In the genomic region with DNA sequence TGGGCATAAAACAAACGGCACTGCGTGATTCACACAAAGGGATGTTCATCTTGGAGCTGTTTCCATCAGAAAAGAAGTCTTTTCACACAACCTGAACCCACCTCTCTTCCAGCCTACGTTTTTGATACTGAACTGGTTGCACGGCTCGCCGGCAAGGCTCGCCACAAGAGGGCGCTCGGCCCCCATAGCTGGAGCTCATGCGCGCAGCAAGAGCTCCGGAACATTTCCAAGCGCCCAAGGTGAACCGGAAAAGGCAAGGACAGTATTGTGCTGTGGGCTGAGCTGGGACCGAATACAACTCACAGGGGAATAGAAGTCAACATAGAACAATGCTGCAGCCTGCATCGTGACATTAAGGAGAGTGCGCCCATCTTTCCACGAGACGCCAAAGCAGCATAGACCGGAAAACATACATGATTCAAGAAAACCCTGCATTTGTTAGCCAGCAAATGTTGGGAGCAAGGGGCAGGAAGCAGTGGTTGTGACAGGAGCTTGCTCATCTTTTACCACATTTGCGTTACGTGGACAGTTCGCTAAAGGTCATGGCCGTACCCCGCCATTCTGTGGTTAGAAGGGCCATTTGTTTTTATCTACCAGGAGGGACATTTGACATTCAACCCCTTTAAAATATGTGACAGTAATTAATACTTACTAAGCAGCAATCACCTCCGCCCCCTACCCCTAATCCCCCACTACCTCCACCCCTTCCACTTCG, we compare ENCODE assay signal across 8 mouse cellular contexts. TPM values are rescaled to one million over a fixed set of nuclear protein-coding genes. Genes with fewer than 3 reads are reported as not detected.
DNase-seq lines count a peak whose midpoint lies in the region; ATAC-seq and TF ChIP-seq lines count a peak whose summit lies in the region.

No protein-coding gene starts in this region.

- no peak overlapping the region for H3K9ac ChIP-seq in heart, embryonic 12.5 days
- H3K9ac ChIP-seq in kidney, embryonic 16.5 days (replicated peaks; ENCODE audit: low read length) = peak overlapping the region; percentile 51
- H3K9ac ChIP-seq in stomach, embryonic 15.5 days = 0 out of 2 replicates have a peak overlapping the region, but pooled peaks have one; percentile 29

- no peak for TF ChIP-seq POLR2A in brain, embryonic 14.5 days (IDR thresholded peaks at IDR 0.05; ENCODE audit: borderline replicate concordance, extremely low read depth, insufficient read depth, insufficient read length, poor library complexity, severe bottlenecking)

- H3K4me3 ChIP-seq in heart, embryonic 12.5 days = peak overlapping the region; percentile 30
- H3K4me3 ChIP-seq in kidney, embryonic 16.5 days (ENCODE audit: low read length) = peak overlapping the region; percentile 38
- peak overlapping the region; percentile 22 for H3K4me3 ChIP-seq in stomach, embryonic 15.5 days (replicated peaks)

- 0 out of 2 replicates have a peak, but pooled peaks cover 4% of the 10 kb centered on the region for H3K4me1 ChIP-seq in heart, embryonic 12.5 days (replicated peaks)
- 0 out of 2 replicates have a peak, but pooled peaks cover 3% of the 10 kb centered on the region for H3K4me1 ChIP-seq in kidney, embryonic 16.5 days (ENCODE audit: insufficient read depth, low read length)
- H3K4me1 ChIP-seq in stomach, embryonic 15.5 days = no peaks in the 10 kb centered on the region

- ATAC-seq in heart, embryonic 12.5 days (ENCODE audit: insufficient number of reproducible peaks, low FRiP score) = 0 out of 2 replicates have a peak, but pooled peaks have one; percentile 67
- ATAC-seq in kidney, embryonic 16.5 days (ENCODE audit: low FRiP score, low TSS enrichment) = peak; percentile 74; the same call in 1 of the 2 replicates
- no peak; the same call in 1 of the 2 replicates for ATAC-seq in stomach, embryonic 15.5 days (ENCODE audit: insufficient read depth, low FRiP score, low read depth)

- no peaks in the 10 kb centered on the region for H3K9me3 ChIP-seq in heart, embryonic 12.5 days (replicated peaks)
- H3K9me3 ChIP-seq in kidney, embryonic 16.5 days (ENCODE audit: low read length) = no peaks in the 10 kb centered on the region
- no peaks in the 10 kb centered on the region for H3K9me3 ChIP-seq in stomach, embryonic 15.5 days

- H3K36me3 ChIP-seq in heart, embryonic 12.5 days = no peaks in the 10 kb centered on the region
- H3K36me3 ChIP-seq in kidney, embryonic 16.5 days (ENCODE audit: insufficient read depth, low read length) = no peaks in the 10 kb centered on the region
- H3K36me3 ChIP-seq in stomach, embryonic 15.5 days = no peaks in the 10 kb centered on the region

- H3K27ac ChIP-seq in heart, embryonic 12.5 days (ENCODE audit: poor library complexity, severe bottlenecking) = no peak overlapping the region
- no peak overlapping the region for H3K27ac ChIP-seq in kidney, embryonic 16.5 days (ENCODE audit: low read length)
- H3K27ac ChIP-seq in stomach, embryonic 15.5 days = no peak overlapping the region

- peak overlapping the region; percentile 63 for H3K4me2 ChIP-seq in heart, embryonic 12.5 days
- H3K4me2 ChIP-seq in kidney, embryonic 16.5 days (replicated peaks; ENCODE audit: low read depth, low read length) = peak overlapping the region; percentile 59
- H3K4me2 ChIP-seq in stomach, embryonic 15.5 days = peak overlapping the region; percentile 56

- DNase-seq in A20 (ENCODE audit: low read depth, low spot score) (peak; percentile 43), liver (peak; percentile 78)
- peak; percentile 93 for DNase-seq in brain, embryonic 14.5 days (ENCODE audit: low read depth)
- peak; percentile 1 for DNase-seq in fat pad, adult 2 months (ENCODE audit: extremely low read depth, low read depth, low spot score)
- DNase-seq in natural killer cell, adult 2 months (ENCODE audit: low spot score in 2 of 2) = peak; percentile 28 to 46

- peaks cover 3% of the 10 kb centered on the region; the same call in 1 of the 2 replicates for H3K27me3 ChIP-seq in heart, embryonic 12.5 days (replicated peaks)
- H3K27me3 ChIP-seq in kidney, embryonic 16.5 days (ENCODE audit: insufficient read depth, low read length) = no peaks in the 10 kb centered on the region; the same call in 1 of the 2 replicates
- H3K27me3 ChIP-seq in stomach, embryonic 15.5 days (replicated peaks) = no peaks in the 10 kb centered on the region

- peak; percentile 99 for TF ChIP-seq CTCF in brain, embryonic 14.5 days (IDR thresholded peaks at IDR 0.05; ENCODE audit: borderline replicate concordance, extremely low read depth, insufficient read depth, insufficient read length)

- WGBS in heart, embryonic 12.5 days = 8% methylated on average over 27 of the region's 27 CpGs
- 3% methylated on average over 27 of the region's 27 CpGs for WGBS in kidney, embryonic 16.5 days
- 5% methylated on average over 27 of the region's 27 CpGs for WGBS in stomach, embryonic 15.5 days

RNA-seq across cellular contexts. Expression of gene Gm45623, which starts 53.3 kb away (rescaled TPM):
- 1.4 and 1.8 TPM in 2 replicates for polyA plus RNA-seq in brain, embryonic 14.5 days (2012; rRNA removed)
- 0.27 and 0.63 TPM in 2 replicates for polyA plus RNA-seq in heart, embryonic 12.5 days (2016; fragmentation: Nextera tagmentation; extraction: Ambion mirVana)
- 0.25 TPM in 1 of 2 replicates, not detected in the other for polyA plus RNA-seq in kidney, embryonic 16.5 days (2015; fragmentation: Nextera tagmentation; extraction: Ambion mirVana)
- polyA plus RNA-seq in stomach, embryonic 15.5 days (2015; fragmentation: Nextera tagmentation; extraction: Ambion mirVana) = 4.0 TPM in 2 replicates

Comparison
In these comparisons a context has a peak if more than half of its experiments do, and no peak if none do; other contexts are left out.
1. DNase-seq: peak in every context shown above with its lines; median percentile 93 in brain, embryonic 14.5 days; 78 in liver; 43 in A20; 37 in natural killer cell, adult 2 months; 1 in fat pad, adult 2 months.